Mouse (Mus musculus): Measurements from ENCODE around the gene Glud1.

DNA sequence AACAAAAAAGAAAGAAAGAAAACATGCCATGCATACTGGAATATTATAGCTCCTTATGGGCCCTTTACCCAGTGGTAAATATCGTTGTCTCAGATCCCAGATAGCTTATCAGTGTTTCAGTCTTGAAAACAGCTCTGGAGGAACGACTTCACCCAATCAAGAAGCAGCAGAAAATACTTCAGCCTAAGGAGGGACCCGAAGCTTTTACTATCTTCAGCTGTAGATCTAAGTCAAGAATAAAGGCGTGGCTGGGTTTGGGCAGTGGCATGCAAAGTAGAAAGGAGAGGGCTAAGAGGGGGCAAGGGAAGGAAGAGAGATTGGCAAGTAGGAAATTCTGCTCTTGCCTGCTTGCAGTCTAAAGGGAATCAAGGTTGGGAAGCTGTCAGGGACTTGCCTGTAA is 51.6 kb downstream of the Glud1 start:
- TF ChIP-seq POLR2A (IDR thresholded peaks at IDR 0.05; ENCODE audit: insufficient read depth, low read length), result no peak
- no peak for TF ChIP-seq CTCF (IDR thresholded peaks at IDR 0.05; ENCODE audit: low read depth, low read length)

All from ES-Bruce4 (cell line).